Mouse (Mus musculus): ENCODE data around the gene Cfdp1. TPM values are rescaled to one million over a fixed set of nuclear protein-coding genes. Genes with fewer than 3 reads are reported as not detected.

Gene Cfdp1
- polyA plus RNA-seq, 1 experiment from 2014 or later, result 195 TPM

DNA sequence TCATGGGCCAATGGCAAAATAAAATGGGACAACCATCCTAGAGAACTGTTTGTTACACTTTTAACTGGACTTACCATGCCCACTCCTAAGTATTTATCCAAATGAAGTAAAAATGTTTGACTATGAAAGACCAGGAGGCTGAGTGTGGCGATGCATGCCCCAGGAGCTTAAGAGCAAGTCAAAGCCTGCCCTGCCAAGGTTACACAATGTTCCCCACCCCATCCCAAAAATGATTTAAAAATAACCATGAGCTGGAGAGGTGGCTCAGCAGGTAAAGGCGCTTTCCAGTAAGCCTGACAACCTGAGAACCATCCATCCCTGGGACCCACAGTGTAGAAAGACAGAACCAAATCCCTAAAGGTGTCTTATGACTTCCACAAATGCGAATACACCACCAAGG lies 35.5 kb downstream of the Cfdp1 start:
- no peaks in the 10 kb centered on the region for H3K9me3 ChIP-seq
- WGBS, result 88% methylated on average over 3 of the region's 3 CpGs
- H3K4me1 ChIP-seq, result no peaks in the 10 kb centered on the region
- no peak overlapping the region for H3K4me3 ChIP-seq (replicated peaks)
- no peak overlapping the region for H3K9ac ChIP-seq
- H3K36me3 ChIP-seq, result peaks cover 21% of the 10 kb centered on the region; the same call in 1 of the 2 replicates
- H3K27ac ChIP-seq, result 0 out of 2 replicates have a peak overlapping the region, but pooled peaks have one; percentile 12
- no peak for ATAC-seq (ENCODE audit: insufficient read depth, low FRiP score, low read depth)
- H3K27me3 ChIP-seq (replicated peaks), result no peaks in the 10 kb centered on the region
- H3K4me2 ChIP-seq, result no peak overlapping the region

- H3K36me3 ChIP-seq, result peaks cover 9% of the 10 kb centered on the region; the same call in 1 of the 2 replicates
- ATAC-seq (ENCODE audit: insufficient read depth, low FRiP score, low read depth), result no peak
Observed at GRCm38 (mm10) chr8:111815078-111815477, 39.0 kb downstream of the Cfdp1 start.

DNA sequence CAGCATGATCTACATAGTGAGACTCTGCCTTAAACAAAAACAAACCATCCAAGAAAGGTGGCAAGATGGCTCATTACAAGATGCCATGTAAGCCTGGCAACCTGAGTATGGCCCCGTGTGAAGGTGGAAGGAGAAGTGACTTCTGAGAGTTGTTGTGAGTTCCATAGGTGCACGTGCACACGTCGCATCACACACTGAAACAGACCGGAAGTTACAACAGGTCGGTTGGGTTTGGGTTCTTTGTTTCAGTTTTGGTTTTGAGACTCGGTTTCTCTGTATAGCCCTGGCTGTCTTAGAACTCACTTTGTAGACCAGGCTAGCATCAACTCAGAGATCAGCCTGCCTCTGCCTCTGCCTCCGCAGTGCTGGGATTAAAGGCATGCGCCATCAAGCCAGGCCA lies 40.3 kb downstream of the Cfdp1 start:
- Histone ChIP-seq H3K27me3 (replicated peaks) (no peaks in the 10 kb centered on the region), H3K4me3 (replicated peaks) (no peak overlapping the region), H3K4me1 (no peaks in the 10 kb centered on the region), H3K9me3 (no peaks in the 10 kb centered on the region), H3K27ac (no peak overlapping the region), H3K9ac (no peak overlapping the region), H3K4me2 (no peak overlapping the region), H3K36me3 (peaks cover 8% of the 10 kb centered on the region; the same call in 1 of the 2 replicates)
- 96% methylated on average over 9 of the region's 9 CpGs for WGBS
- ATAC-seq (ENCODE audit: insufficient read depth, low FRiP score, low read depth), result no peak

More at GRCm38 (mm10) chr8:111815078-111815477, 39.0 kb downstream of the Cfdp1 start:
- 92% methylated on average over 4 of the region's 4 CpGs for WGBS
- no peak overlapping the region for H3K9ac ChIP-seq
- H3K4me2 ChIP-seq, result no peak overlapping the region
- no peaks in the 10 kb centered on the region for H3K27me3 ChIP-seq (replicated peaks)
- H3K9me3 ChIP-seq, result no peaks in the 10 kb centered on the region
- H3K27ac ChIP-seq, result no peak overlapping the region
- no peaks in the 10 kb centered on the region for H3K4me1 ChIP-seq
- no peak overlapping the region for H3K4me3 ChIP-seq (replicated peaks)

- no peak overlapping the region for H3K4me2 ChIP-seq
- H3K27me3 ChIP-seq (replicated peaks), result no peaks in the 10 kb centered on the region
- no peaks in the 10 kb centered on the region for H3K9me3 ChIP-seq
- H3K36me3 ChIP-seq, result peaks cover 8% of the 10 kb centered on the region; the same call in 1 of the 2 replicates
- H3K9ac ChIP-seq, result no peak overlapping the region
- no peak overlapping the region for H3K4me3 ChIP-seq (replicated peaks)
- 69% methylated on average over 1 of the region's 1 CpGs for whole genome bisulfite sequencing
- H3K27ac ChIP-seq, result no peak overlapping the region
- H3K4me1 ChIP-seq, result no peaks in the 10 kb centered on the region
- no peak for ATAC-seq (ENCODE audit: insufficient read depth, low FRiP score, low read depth)
Observed at GRCm38 (mm10) chr8:111812835-111813234, 41.3 kb downstream of the Cfdp1 start.

- no peak for ATAC-seq (ENCODE audit: insufficient read depth, low FRiP score, low read depth)
- no peak overlapping the region for H3K4me3 ChIP-seq (replicated peaks)
Observed at GRCm38 (mm10) chr8:111810656-111811336, 43.3 kb downstream of the Cfdp1 start.

GRCm38 (mm10) chr8:111808891-111809622 lies 45.0 kb downstream of the Cfdp1 start:
- 87% methylated on average over 3 of the region's 3 CpGs for WGBS
- Histone ChIP-seq H3K27ac (no peak overlapping the region), H3K4me2 (no peak overlapping the region), H3K27me3 (replicated peaks) (no peaks in the 10 kb centered on the region), H3K4me3 (replicated peaks) (no peak overlapping the region), H3K9me3 (no peaks in the 10 kb centered on the region), H3K4me1 (no peaks in the 10 kb centered on the region), H3K9ac (no peak overlapping the region), H3K36me3 (peaks cover 4% of the 10 kb centered on the region; the same call in 1 of the 2 replicates)
- ATAC-seq (ENCODE audit: insufficient read depth, low FRiP score, low read depth), result no peak

More at GRCm38 (mm10) chr8:111810656-111811336, 43.3 kb downstream of the Cfdp1 start:
- H3K36me3 ChIP-seq, result peaks cover 8% of the 10 kb centered on the region; the same call in 1 of the 2 replicates
- no peaks in the 10 kb centered on the region for H3K9me3 ChIP-seq
- H3K27ac ChIP-seq, result no peak overlapping the region
- no peak overlapping the region for H3K4me2 ChIP-seq
- H3K9ac ChIP-seq, result no peak overlapping the region
- no peaks in the 10 kb centered on the region for H3K4me1 ChIP-seq
- H3K27me3 ChIP-seq (replicated peaks), result no peaks in the 10 kb centered on the region
- 80% methylated on average over 2 of the region's 2 CpGs for WGBS

- Histone ChIP-seq H3K27me3 (replicated peaks) (no peaks in the 10 kb centered on the region), H3K36me3 (0 out of 2 replicates have a peak, but pooled peaks cover 3% of the 10 kb centered on the region), H3K4me2 (no peak overlapping the region), H3K9me3 (no peaks in the 10 kb centered on the region), H3K4me3 (replicated peaks) (no peak overlapping the region), H3K27ac (no peak overlapping the region), H3K9ac (no peak overlapping the region), H3K4me1 (no peaks in the 10 kb centered on the region)
- WGBS, result 91% methylated on average over 3 of the region's 3 CpGs
- no peak for ATAC-seq (ENCODE audit: insufficient read depth, low FRiP score, low read depth)
Observed at GRCm38 (mm10) chr8:111808006-111808405, 46.1 kb downstream of the Cfdp1 start.

DNA sequence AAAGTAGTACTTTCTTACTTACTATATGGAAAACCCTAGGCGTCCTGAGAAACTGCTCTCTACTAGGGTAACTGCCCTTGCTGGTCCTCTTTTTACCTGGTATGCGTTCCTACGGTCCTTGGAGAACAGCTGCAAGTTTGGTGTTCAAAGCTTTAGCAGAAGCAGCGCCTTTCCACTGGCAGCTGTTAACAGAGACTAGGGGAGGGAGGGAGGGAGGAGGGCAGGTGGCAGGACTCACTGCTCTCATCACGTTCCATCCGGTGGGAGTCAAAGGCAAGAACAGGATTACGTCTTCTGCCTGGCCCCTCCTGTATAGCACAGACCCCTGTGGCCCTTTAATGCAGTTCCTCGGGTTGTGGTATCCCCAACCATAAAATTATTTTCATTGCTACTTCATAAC lies 50.7 kb downstream of the Cfdp1 start:
- no peaks in the 10 kb centered on the region for H3K27me3 ChIP-seq (replicated peaks)
- H3K9ac ChIP-seq, result no peak overlapping the region
- no peaks in the 10 kb centered on the region for H3K4me1 ChIP-seq
- H3K4me2 ChIP-seq, result no peak overlapping the region
- 0 out of 2 replicates have a peak, but pooled peaks cover 3% of the 10 kb centered on the region for H3K36me3 ChIP-seq
- 61% methylated on average over 8 of the region's 8 CpGs for WGBS
- no peak overlapping the region for H3K4me3 ChIP-seq (replicated peaks)
- no peaks in the 10 kb centered on the region for H3K9me3 ChIP-seq
- ATAC-seq (ENCODE audit: insufficient read depth, low FRiP score, low read depth), result no peak
- peak overlapping the region; percentile 46; the same call in 1 of the 2 replicates for H3K27ac ChIP-seq

DNA sequence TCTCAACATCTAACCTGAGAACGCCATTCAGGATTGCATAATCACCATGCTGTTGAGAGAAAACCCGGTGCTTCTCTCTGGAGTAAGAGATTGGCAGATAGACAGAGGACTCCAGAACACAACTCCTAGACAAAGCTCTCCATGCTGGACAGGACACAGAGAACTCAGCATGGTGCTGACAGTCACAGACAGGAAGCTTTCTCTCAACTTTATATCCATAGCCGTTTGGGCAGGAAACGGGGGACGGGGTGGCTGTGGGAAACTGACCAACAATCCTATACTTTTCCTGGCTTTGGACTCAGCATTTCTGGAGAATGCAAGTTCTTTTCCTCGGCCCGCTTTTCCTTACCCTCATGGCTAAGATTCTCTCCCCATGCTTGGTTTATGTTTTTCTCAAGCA lies 51.8 kb downstream of the Cfdp1 start:
- Histone ChIP-seq H3K4me2 (no peak overlapping the region), H3K27me3 (replicated peaks) (no peaks in the 10 kb centered on the region), H3K4me3 (replicated peaks) (no peak overlapping the region), H3K4me1 (no peaks in the 10 kb centered on the region), H3K9me3 (no peaks in the 10 kb centered on the region), H3K27ac (peak overlapping the region; percentile 46), H3K9ac (no peak overlapping the region), H3K36me3 (0 out of 2 replicates have a peak, but pooled peaks cover 3% of the 10 kb centered on the region)
- WGBS, result 75% methylated on average over 7 of the region's 7 CpGs
- no peak for ATAC-seq (ENCODE audit: insufficient read depth, low FRiP score, low read depth)

- ATAC-seq (ENCODE audit: insufficient read depth, low FRiP score, low read depth), result no peak
- no peaks in the 10 kb centered on the region for H3K27me3 ChIP-seq (replicated peaks)
- peak overlapping the region; percentile 46 for H3K27ac ChIP-seq
- H3K4me2 ChIP-seq, result no peak overlapping the region
- H3K4me1 ChIP-seq, result no peaks in the 10 kb centered on the region
- 35% methylated on average over 6 of the region's 6 CpGs for WGBS
- no peaks in the 10 kb centered on the region for H3K9me3 ChIP-seq
- no peak overlapping the region for H3K9ac ChIP-seq
- H3K36me3 ChIP-seq, result 0 out of 2 replicates have a peak, but pooled peaks cover 3% of the 10 kb centered on the region
- H3K4me3 ChIP-seq (replicated peaks), result no peak overlapping the region
Observed at GRCm38 (mm10) chr8:111801456-111801855, 52.6 kb downstream of the Cfdp1 start.

DNA sequence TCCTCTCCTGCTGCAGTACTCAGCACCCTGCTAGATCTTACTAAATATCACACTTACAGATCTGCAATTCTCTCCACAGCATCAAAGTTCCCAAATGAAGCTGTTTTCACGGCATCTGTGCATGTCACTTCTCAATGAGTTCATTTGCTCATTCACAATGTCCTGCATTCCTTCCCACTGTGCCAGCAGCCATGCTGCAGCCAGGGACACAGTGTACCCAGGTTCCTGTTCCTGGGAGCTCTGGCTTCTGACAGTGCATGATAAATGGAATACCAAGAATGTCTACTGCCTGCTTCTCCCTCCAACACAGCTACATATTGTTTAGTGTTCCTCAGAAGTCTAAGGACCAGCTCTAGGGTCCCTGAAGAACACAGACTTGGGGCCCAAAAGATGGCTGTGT lies 57.6 kb downstream of the Cfdp1 start:
- Histone ChIP-seq H3K27ac (no peak overlapping the region), H3K4me2 (no peak overlapping the region), H3K9me3 (no peaks in the 10 kb centered on the region), H3K4me1 (0 out of 2 replicates have a peak, but pooled peaks cover 6% of the 10 kb centered on the region), H3K4me3 (replicated peaks) (no peak overlapping the region), H3K9ac (no peak overlapping the region), H3K36me3 (no peaks in the 10 kb centered on the region), H3K27me3 (replicated peaks) (no peaks in the 10 kb centered on the region)
- WGBS, result 67% methylated on average over 1 of the region's 1 CpGs
- ATAC-seq (ENCODE audit: insufficient read depth, low FRiP score, low read depth), result no peak

Data from stomach, embryonic 15.5 days (tissue).